Mouse (Mus musculus) hindbrain, embryonic 12.5 days (tissue): ENCODE measurements around the gene Rps6kl1. TPM values are rescaled to one million over a fixed set of nuclear protein-coding genes. Genes with fewer than 3 reads are reported as not detected.

Source experiments
- ATAC-seq: fragments of 200-750 bp; cut with Nextera tagmentation; 2 replicates; pipeline ENCODE4 v1.8.0; 2017; ENCODE audit warnings: moderate TSS enrichment; ENCODE audit not compliant: low FRiP score
- H3K27ac ChIP-seq: fragments of 300-500 bp; sonication (generic); 2 replicates; pipeline ENCODE4 v1.5.1; 2016; ENCODE audit warnings: mild to moderate bottlenecking
- H3K27me3 ChIP-seq: fragments of 300-500 bp; sonication (generic); 2 replicates; pipeline ENCODE4 v1.6.1; 2016; ENCODE audit warnings: mild to moderate bottlenecking
- H3K36me3 ChIP-seq: fragments of 300-500 bp; sonication (generic); 2 replicates; pipeline ENCODE4 v1.6.1; 2016; ENCODE audit warnings: mild to moderate bottlenecking
- H3K4me1 ChIP-seq: fragments of 300-500 bp; sonication (generic); 2 replicates; pipeline ENCODE4 v1.6.1; 2016
- H3K4me2 ChIP-seq: fragments of 300-500 bp; sonication (generic); replicated peaks from 2 replicates; pipeline ENCODE4 v1.6.1; 2016; ENCODE audit warnings: mild to moderate bottlenecking
- H3K4me3 ChIP-seq: fragments of 300-500 bp; sonication (generic); 2 replicates; pipeline ENCODE4 v1.5.1; 2016; ENCODE audit warnings: mild to moderate bottlenecking
- H3K9ac ChIP-seq: fragments of 300-500 bp; sonication (generic); 2 replicates; pipeline ENCODE4 v1.6.1; 2016; ENCODE audit warnings: mild to moderate bottlenecking, moderate library complexity
- H3K9me3 ChIP-seq: fragments of 300-500 bp; sonication (generic); replicated peaks from 2 replicates; pipeline ENCODE4 v1.6.1; 2016; ENCODE audit warnings: mild to moderate bottlenecking
- WGBS: fragments of 180-500 bp; shearing (Covaris S2); methylation state at CpG from one replicate; pipeline ENCODE4 v1.1.7; 2016; 5-methylcytosine and 5-hydroxymethylcytosine counted together
- polyA plus RNA-seq: library from polyadenylated mRNA; unstranded; fragments of >200 nt; fragmentation: Nextera tagmentation; extraction: Ambion mirVana; gene quantifications from 2 replicates; pipeline ENCODE4 v1.2.1, GENCODE M21; 2016

Rps6kl1 gene
- 7.2 and 7.6 TPM in 2 replicates for polyA plus RNA-seq

GRCm38 (mm10) chr12:85151002-85151774, at the start of gene Rps6kl1:
Gene Rps6kl1 (minus strand): TSS chr12:85151264.
- Histone ChIP-seq H3K9me3 (no peaks in the 10 kb centered on the region), H3K27ac (0 out of 2 replicates have a peak within 1 kb of the TSS, but pooled peaks have one; percentile 2), H3K4me1 (peaks cover 23% of the 10 kb centered on the region), H3K9ac (peak within 1 kb of the TSS; percentile 61), H3K36me3 (peaks cover 3% of the 10 kb centered on the region; the same call in 1 of the 2 replicates), H3K4me2 (peak within 1 kb of the TSS; percentile 62), H3K4me3 (peak within 1 kb of the TSS; percentile 42), H3K27me3 (peaks cover 19% of the 10 kb centered on the region)
- 16% methylated on average over 28 of the region's 28 CpGs for WGBS
- ATAC-seq: peak; percentile 93

GRCm38 (mm10) chr12:85199954-85200353, 48.9 kb upstream of the Rps6kl1 start:
- Histone ChIP-seq H3K4me3 (no peak overlapping the region), H3K9ac (no peak overlapping the region), H3K36me3 (no peaks in the 10 kb centered on the region), H3K27ac (no peak overlapping the region), H3K9me3 (no peaks in the 10 kb centered on the region), H3K27me3 (peaks cover 10% of the 10 kb centered on the region; the same call in 1 of the 2 replicates), H3K4me2 (no peak overlapping the region), H3K4me1 (peaks cover 25% of the 10 kb centered on the region)
- ATAC-seq: no peak
- WGBS: 64% methylated on average over 1 of the region's 1 CpGs

DNA sequence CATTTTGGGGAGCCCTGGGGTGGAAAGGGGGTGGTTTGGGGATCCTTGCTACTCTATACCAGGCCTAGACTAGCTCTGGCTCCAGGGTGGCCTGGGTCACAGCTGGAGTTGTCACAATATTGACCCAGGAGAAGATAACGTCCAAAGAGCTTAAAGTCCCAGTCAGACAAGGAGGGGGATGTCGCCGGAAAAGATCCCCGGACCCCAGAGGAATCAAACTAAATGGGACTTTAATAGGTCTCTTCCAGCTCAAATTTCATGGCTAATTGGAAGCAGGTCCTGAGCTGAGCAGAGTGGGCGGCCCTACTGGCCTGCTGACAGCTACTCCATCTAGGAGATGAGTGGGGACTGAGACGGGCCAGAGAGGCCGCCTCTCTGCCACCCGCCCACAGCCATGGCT, 46.9 kb upstream of the Rps6kl1 start:
- 33% methylated on average over 8 of the region's 8 CpGs for WGBS
- no peak overlapping the region for H3K9ac ChIP-seq
- H3K27me3 ChIP-seq: peaks cover 10% of the 10 kb centered on the region; the same call in 1 of the 2 replicates
- H3K4me2 ChIP-seq: no peak overlapping the region
- no peaks in the 10 kb centered on the region for H3K36me3 ChIP-seq
- ATAC-seq: no peak
- H3K4me3 ChIP-seq: no peak overlapping the region
- H3K4me1 ChIP-seq: peaks cover 33% of the 10 kb centered on the region
- no peaks in the 10 kb centered on the region for H3K9me3 ChIP-seq
- no peak overlapping the region for H3K27ac ChIP-seq

DNA sequence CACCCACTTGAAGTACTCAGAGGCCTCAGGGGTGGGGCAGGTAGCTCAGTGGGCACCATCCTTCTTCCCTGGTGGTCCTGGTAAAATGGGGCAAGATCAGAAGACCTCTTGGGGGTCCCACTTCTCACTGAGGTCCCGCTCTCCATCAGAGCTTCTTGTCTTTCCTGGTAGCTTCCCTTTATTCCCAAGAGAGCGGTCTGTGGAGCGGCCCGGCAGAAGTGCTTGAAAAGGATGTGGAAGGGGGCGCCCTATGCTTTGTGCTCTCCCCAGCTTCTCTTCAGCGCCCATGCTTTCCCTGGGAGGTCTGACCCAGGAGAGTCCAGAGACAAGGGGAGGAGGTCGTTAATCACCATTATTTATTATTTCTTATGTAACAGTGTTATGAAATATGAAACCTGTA, 46.3 kb upstream of the Rps6kl1 start:
- 67% methylated on average over 7 of the region's 7 CpGs for WGBS

GRCm38 (mm10) chr12:85196191-85196590, 45.1 kb upstream of the Rps6kl1 start:
- no peaks in the 10 kb centered on the region for H3K9me3 ChIP-seq
- peaks cover 10% of the 10 kb centered on the region; the same call in 1 of the 2 replicates for H3K27me3 ChIP-seq
- WGBS: 83% methylated on average over 10 of the region's 10 CpGs
- H3K4me2 ChIP-seq: no peak overlapping the region
- ATAC-seq: no peak
- peaks cover 32% of the 10 kb centered on the region for H3K4me1 ChIP-seq
- no peaks in the 10 kb centered on the region for H3K36me3 ChIP-seq
- H3K27ac ChIP-seq: no peak overlapping the region
- H3K9ac ChIP-seq: no peak overlapping the region
- no peak overlapping the region for H3K4me3 ChIP-seq

More for the DNA sequence above, 46.3 kb upstream of the Rps6kl1 start:
- Histone ChIP-seq H3K36me3 (no peaks in the 10 kb centered on the region), H3K27me3 (peaks cover 10% of the 10 kb centered on the region; the same call in 1 of the 2 replicates), H3K9me3 (no peaks in the 10 kb centered on the region), H3K4me3 (no peak overlapping the region), H3K27ac (no peak overlapping the region), H3K4me1 (peaks cover 38% of the 10 kb centered on the region), H3K9ac (no peak overlapping the region), H3K4me2 (no peak overlapping the region)
- no peak for ATAC-seq

DNA sequence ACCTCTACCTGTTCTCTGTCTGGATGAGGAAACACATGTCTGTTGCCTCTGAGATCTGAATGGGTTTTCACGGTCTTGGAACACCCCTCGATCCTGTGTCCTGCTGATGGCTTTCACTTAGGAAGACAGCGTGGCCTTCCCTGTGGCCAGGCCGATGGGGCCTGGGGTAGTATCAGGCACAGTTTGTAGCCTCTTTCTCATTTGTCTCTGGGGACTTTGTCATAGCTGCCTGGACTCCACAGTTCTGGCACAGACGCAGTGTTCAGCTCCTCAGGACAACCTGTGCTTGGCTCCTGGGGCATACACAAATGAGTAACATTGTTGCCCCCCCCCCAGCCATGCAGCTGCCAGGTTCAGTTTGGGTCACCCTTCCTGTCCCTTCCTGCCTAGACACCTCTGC, 44.0 kb upstream of the Rps6kl1 start:
- Histone ChIP-seq H3K9me3 (no peaks in the 10 kb centered on the region), H3K4me1 (peaks cover 24% of the 10 kb centered on the region), H3K27ac (no peak overlapping the region), H3K4me2 (no peak overlapping the region), H3K36me3 (no peaks in the 10 kb centered on the region), H3K9ac (no peak overlapping the region), H3K4me3 (no peak overlapping the region), H3K27me3 (peaks cover 8% of the 10 kb centered on the region; the same call in 1 of the 2 replicates)
- ATAC-seq: no peak
- 89% methylated on average over 5 of the region's 5 CpGs for WGBS

DNA sequence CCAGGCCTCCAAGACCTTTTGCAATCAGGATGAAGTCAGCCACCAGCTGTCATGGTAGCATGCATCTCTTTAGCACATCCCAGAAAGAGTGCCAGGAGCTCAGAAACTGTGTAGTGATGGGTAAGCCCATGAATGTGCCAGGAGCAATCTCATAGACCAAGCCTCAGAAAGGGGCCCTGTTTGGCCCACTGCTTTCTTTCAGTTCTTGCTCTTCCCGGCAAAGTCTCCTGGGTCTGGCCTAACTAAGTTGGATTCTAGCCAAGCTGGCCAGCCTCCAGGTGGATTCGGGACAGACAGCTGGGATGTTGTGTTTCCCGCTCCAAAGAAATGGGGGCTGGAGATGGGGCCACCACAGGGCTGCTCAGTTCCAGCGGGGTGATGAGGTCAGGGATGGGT, 43.6 kb upstream of the Rps6kl1 start:
- H3K27ac ChIP-seq: no peak overlapping the region
- 58% methylated on average over 4 of the region's 4 CpGs for WGBS

GRCm38 (mm10) chr12:85193923-85194622, 43.0 kb upstream of the Rps6kl1 start:
- Histone ChIP-seq H3K27ac (no peak overlapping the region), H3K4me3 (no peak overlapping the region), H3K9me3 (no peaks in the 10 kb centered on the region), H3K9ac (no peak overlapping the region), H3K36me3 (no peaks in the 10 kb centered on the region), H3K4me1 (peaks cover 24% of the 10 kb centered on the region), H3K4me2 (no peak overlapping the region), H3K27me3 (no peaks in the 10 kb centered on the region)
- ATAC-seq: no peak
- WGBS: 89% methylated on average over 11 of the region's 11 CpGs

More for the DNA sequence above, 43.6 kb upstream of the Rps6kl1 start:
- Histone ChIP-seq H3K4me2 (no peak overlapping the region), H3K4me3 (no peak overlapping the region), H3K27me3 (peaks cover 3% of the 10 kb centered on the region; the same call in 1 of the 2 replicates), H3K9ac (no peak overlapping the region), H3K36me3 (no peaks in the 10 kb centered on the region), H3K4me1 (peaks cover 24% of the 10 kb centered on the region), H3K9me3 (no peaks in the 10 kb centered on the region)
- ATAC-seq: peak; percentile 17; the same call in 1 of the 2 replicates

GRCm38 (mm10) chr12:85193146-85193545, 42.1 kb upstream of the Rps6kl1 start:
- Histone ChIP-seq H3K4me3 (no peak overlapping the region), H3K4me2 (no peak overlapping the region), H3K4me1 (peaks cover 23% of the 10 kb centered on the region), H3K36me3 (no peaks in the 10 kb centered on the region), H3K9ac (no peak overlapping the region), H3K9me3 (no peaks in the 10 kb centered on the region), H3K27me3 (no peaks in the 10 kb centered on the region), H3K27ac (no peak overlapping the region)
- WGBS: 83% methylated on average over 10 of the region's 10 CpGs
- ATAC-seq: no peak

DNA sequence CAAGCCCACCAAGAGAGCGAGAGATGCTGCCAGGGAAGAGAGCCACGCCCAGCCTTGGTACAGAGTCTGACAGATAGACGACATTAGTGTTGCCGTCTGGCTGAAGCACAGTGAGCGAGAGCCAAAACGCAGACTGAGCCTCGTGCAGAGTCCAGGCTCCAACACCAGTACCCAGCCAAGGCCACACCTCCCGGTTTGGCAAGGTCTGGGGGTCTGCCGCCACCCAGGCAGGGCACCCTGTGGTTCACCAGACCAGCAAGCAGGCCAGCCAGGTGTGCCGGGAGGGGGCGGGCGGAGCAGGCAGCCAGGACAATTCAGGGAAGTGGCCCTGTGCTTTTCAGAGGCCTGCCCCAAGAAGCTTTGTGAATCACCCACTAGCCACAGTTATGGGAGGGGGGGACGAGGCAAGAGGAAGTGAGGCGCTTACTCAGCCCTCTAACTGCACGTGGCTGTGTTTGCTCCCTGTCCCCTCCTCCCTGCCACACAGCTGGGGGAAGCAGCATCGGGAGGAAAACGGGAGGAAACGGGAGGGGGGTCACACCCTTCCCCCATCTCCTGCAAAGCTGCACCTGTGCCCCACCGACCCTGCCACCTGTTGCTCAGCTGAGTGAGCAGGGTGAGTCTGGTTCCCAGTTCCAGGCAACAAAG, 41.5 kb upstream of the Rps6kl1 start:
- Histone ChIP-seq H3K4me2 (no peak overlapping the region), H3K4me1 (peaks cover 17% of the 10 kb centered on the region), H3K27ac (no peak overlapping the region), H3K27me3 (no peaks in the 10 kb centered on the region), H3K9me3 (no peaks in the 10 kb centered on the region), H3K36me3 (no peaks in the 10 kb centered on the region), H3K9ac (no peak overlapping the region), H3K4me3 (no peak overlapping the region)
- no peak for ATAC-seq
- 32% methylated on average over 19 of the region's 19 CpGs for WGBS

GRCm38 (mm10) chr12:85190290-85190689, 39.2 kb upstream of the Rps6kl1 start:
- WGBS: 81% methylated on average over 7 of the region's 7 CpGs
- no peak overlapping the region for H3K4me3 ChIP-seq
- H3K27me3 ChIP-seq: 0 out of 2 replicates have a peak, but pooled peaks cover 2% of the 10 kb centered on the region
- H3K36me3 ChIP-seq: no peaks in the 10 kb centered on the region
- H3K9me3 ChIP-seq: no peaks in the 10 kb centered on the region
- no peak overlapping the region for H3K9ac ChIP-seq
- ATAC-seq: no peak
- H3K4me2 ChIP-seq: no peak overlapping the region
- H3K27ac ChIP-seq: no peak overlapping the region
- peaks cover 17% of the 10 kb centered on the region for H3K4me1 ChIP-seq

DNA sequence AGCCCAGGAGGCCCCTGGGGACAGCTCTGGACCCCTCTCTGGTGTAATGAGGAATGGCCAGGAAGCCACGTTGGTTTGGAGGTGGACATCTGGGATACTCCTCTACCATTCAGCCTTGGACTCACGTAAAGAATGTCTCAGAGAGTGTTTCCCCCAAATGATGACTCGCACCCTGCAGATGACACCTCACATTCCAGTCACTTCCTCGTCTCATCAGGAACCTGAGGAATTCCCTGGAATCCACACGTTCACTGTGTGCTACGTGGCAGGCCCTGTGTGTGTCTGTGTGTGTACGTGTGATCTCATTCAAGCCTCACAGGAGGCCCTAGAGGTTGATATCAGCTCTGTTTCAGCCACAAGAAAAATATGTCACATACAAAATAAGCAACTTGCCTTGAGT, 35.3 kb upstream of the Rps6kl1 start:
- no peak for ATAC-seq
- Histone ChIP-seq H3K9me3 (no peaks in the 10 kb centered on the region), H3K27me3 (peaks cover 12% of the 10 kb centered on the region), H3K9ac (no peak overlapping the region), H3K4me2 (no peak overlapping the region), H3K4me3 (no peak overlapping the region), H3K4me1 (peaks cover 14% of the 10 kb centered on the region), H3K27ac (no peak overlapping the region), H3K36me3 (no peaks in the 10 kb centered on the region)
- 75% methylated on average over 7 of the region's 7 CpGs for WGBS
